Mouse (Mus musculus): Measurements from ENCODE around the gene Trmt10a.

GRCm38 (mm10) chr3:138114106-138114505 lies 29.1 kb upstream of the Trmt10a start:
- no peak for TF ChIP-seq CTCF (IDR thresholded peaks at IDR 0.05; ENCODE audit: low read depth, low read length)
- no peak for TF ChIP-seq GATA1 (IDR thresholded peaks at IDR 0.05; ENCODE audit: borderline replicate concordance, low read length)
- TF ChIP-seq TAL1 (conservative IDR thresholded peaks at IDR 0.05; ENCODE audit: low read depth, low read length), result no peak
- no peak for TF ChIP-seq POLR2AphosphoS5 (IDR thresholded peaks at IDR 0.05; ENCODE audit: insufficient replicate concordance, low read depth, low read length)
- TF ChIP-seq GATA2 (IDR thresholded peaks at IDR 0.05; ENCODE audit: borderline replicate concordance, low read depth, low read length), result no peak
